Mouse (Mus musculus): ENCODE results near the gene Cobl.

Cobl gene

GRCm38 (mm10) chr11:12309423-12310023 is 155.2 kb downstream of the Cobl start:
- no peak for DNase-seq (ENCODE audit: low spot score)

GRCm38 (mm10) chr11:12304879-12305278 is 159.9 kb downstream of the Cobl start:
- no peak for DNase-seq (ENCODE audit: low spot score)

- DNase-seq (ENCODE audit: low spot score): no peak
Measured at GRCm38 (mm10) chr11:12299701-12300446, 164.9 kb downstream of the Cobl start.

GRCm38 (mm10) chr11:12291654-12291935 is 173.2 kb downstream of the Cobl start:
- DNase-seq (ENCODE audit: low spot score): no peak

- no peak for DNase-seq (ENCODE audit: low spot score)
Measured at GRCm38 (mm10) chr11:12290911-12291653, 173.7 kb downstream of the Cobl start.

GRCm38 (mm10) chr11:12285319-12286021 is 179.3 kb downstream of the Cobl start:
- no peak for DNase-seq (ENCODE audit: low spot score)

GRCm38 (mm10) chr11:12280711-12281110 is 184.0 kb downstream of the Cobl start:
- no peak for DNase-seq (ENCODE audit: low spot score)

- no peak for DNase-seq (ENCODE audit: low spot score)
Measured at GRCm38 (mm10) chr11:12274276-12274675, 190.5 kb downstream of the Cobl start.

GRCm38 (mm10) chr11:12273726-12274125 is 191.0 kb downstream of the Cobl start:
- DNase-seq (ENCODE audit: low spot score): no peak

- no peak for DNase-seq (ENCODE audit: low spot score)
Measured at GRCm38 (mm10) chr11:12258411-12258810, 206.3 kb downstream of the Cobl start.

GRCm38 (mm10) chr11:12257324-12258118 is 207.2 kb downstream of the Cobl start:
- no peak for DNase-seq (ENCODE audit: low spot score)

GRCm38 (mm10) chr11:12245327-12245915 is 219.3 kb downstream of the Cobl start:
- DNase-seq (ENCODE audit: low spot score): no peak

GRCm38 (mm10) chr11:12236341-12236740 is 228.4 kb downstream of the Cobl start:
- no peak for DNase-seq (ENCODE audit: low spot score)

- no peak for DNase-seq (ENCODE audit: low spot score)
Measured at GRCm38 (mm10) chr11:12234876-12235275, 229.9 kb downstream of the Cobl start.

- no peak for DNase-seq (ENCODE audit: low spot score)
Measured at GRCm38 (mm10) chr11:12234126-12234525, 230.6 kb downstream of the Cobl start.

GRCm38 (mm10) chr11:12232743-12233125 is 232.0 kb downstream of the Cobl start:
- DNase-seq (ENCODE audit: low spot score): no peak

- DNase-seq (ENCODE audit: low spot score): no peak
Measured at GRCm38 (mm10) chr11:12232041-12232742, 232.6 kb downstream of the Cobl start.

- DNase-seq (ENCODE audit: low spot score): no peak
Measured at GRCm38 (mm10) chr11:12231481-12232035, 233.2 kb downstream of the Cobl start.

- DNase-seq (ENCODE audit: low spot score): no peak
Measured at GRCm38 (mm10) chr11:12229411-12229810, 235.3 kb downstream of the Cobl start.

GRCm38 (mm10) chr11:12227343-12227742 is 237.4 kb downstream of the Cobl start:
- DNase-seq (ENCODE audit: low spot score): no peak
